Comparison of ENCODE assay signal across 12 mouse cellular contexts in genomic region chr14:21890430-21890829, GRCm38 (mm10). TPM values are rescaled to one million over a fixed set of nuclear protein-coding genes. Genes with fewer than 3 reads are reported as not detected.
DNase-seq lines count a peak whose midpoint lies in the region; ATAC-seq and TF ChIP-seq lines count a peak whose summit lies in the region.
"Had no signal": no experiment of that assay in that cellular context is flagged by ENCODE, and none has a peak within 500 bp of the region (broad histone marks: within the 10 kb centered on the region; RNA-seq: fewer than 3 reads in every experiment).

No protein-coding gene starts in this region.

- peaks cover 7% of the 10 kb centered on the region; the same call in 1 of the 2 replicates for H3K4me1 ChIP-seq in embryonic facial prominence, embryonic 14.5 days (ENCODE audit: control insufficient read depth, insufficient read depth, low read length)
- peaks cover 21% of the 10 kb centered on the region for H3K4me1 ChIP-seq in embryonic facial prominence, embryonic 10.5 days
- no peaks in the 10 kb centered on the region for H3K4me1 ChIP-seq in lung, adult 2 months (ENCODE audit: control insufficient read depth, insufficient read depth, low read length)
- peaks cover 29% of the 10 kb centered on the region for H3K4me1 ChIP-seq in limb, embryonic 10.5 days
- H3K4me1 ChIP-seq: liver, embryonic 13.5 days had no signal

- no peak overlapping the region for H3K4me2 ChIP-seq in embryonic facial prominence, embryonic 14.5 days (ENCODE audit: low read depth, low read length)
- H3K4me2 ChIP-seq in myocyte (ENCODE audit: low read depth) = no peak overlapping the region
- H3K4me2 ChIP-seq: embryonic facial prominence, embryonic 15.5 days; hindbrain, embryonic 13.5 days; liver, embryonic 13.5 days had no signal

- DNase-seq in embryonic facial prominence, embryonic 14.5 days (ENCODE audit: low spot score) = peak; percentile 36
- no peak for DNase-seq in embryonic facial prominence, embryonic 10.5 days (ENCODE audit: low spot score)
- DNase-seq in lung, adult 18-20 months = peak; percentile 40 to 49
- no peak for DNase-seq in lung, adult 2 months
- peak; percentile 28 for DNase-seq in limb, embryonic 10.5 days (ENCODE audit: low spot score)
- no peak for DNase-seq in cerebellum, adult 9-11 months
- DNase-seq in testis, postnatal 14 days (ENCODE audit: low spot score) = no peak
- DNase-seq: cerebellum, adult 11 months; liver, embryonic 13.5 days had no signal

- WGBS in embryonic facial prominence, embryonic 14.5 days = 71% methylated on average over 2 of the region's 2 CpGs
- 82% methylated on average over 2 of the region's 2 CpGs for WGBS in embryonic facial prominence, embryonic 10.5 days
- WGBS in lung, adult 2 months = 63% methylated on average over 2 of the region's 2 CpGs
- WGBS in limb, embryonic 10.5 days = 68% methylated on average over 2 of the region's 2 CpGs

- no peaks in the 10 kb centered on the region for H3K27me3 ChIP-seq in embryonic facial prominence, embryonic 14.5 days (replicated peaks; ENCODE audit: control insufficient read depth, insufficient read depth, low read length)
- no peaks in the 10 kb centered on the region for H3K27me3 ChIP-seq in embryonic facial prominence, embryonic 10.5 days (replicated peaks; ENCODE audit: low read depth, poor library complexity, severe bottlenecking)
- peaks cover 23% of the 10 kb centered on the region for H3K27me3 ChIP-seq in limb, embryonic 10.5 days (ENCODE audit: low read depth, poor library complexity, severe bottlenecking)
- H3K27me3 ChIP-seq in myocyte (ENCODE audit: control insufficient read depth, insufficient read depth, insufficient read length) = no peaks in the 10 kb centered on the region
- H3K27me3 ChIP-seq: embryonic facial prominence, embryonic 15.5 days; liver, embryonic 13.5 days had no signal

- no peaks in the 10 kb centered on the region for H3K79me2 ChIP-seq in myocyte (ENCODE audit: control insufficient read depth, insufficient read depth)

- H3K4me3 ChIP-seq in embryonic facial prominence, embryonic 14.5 days (ENCODE audit: low read depth, low read length) = no peak overlapping the region
- H3K4me3 ChIP-seq in embryonic facial prominence, embryonic 10.5 days = no peak overlapping the region
- H3K4me3 ChIP-seq in lung, adult 2 months (replicated peaks; ENCODE audit: extremely low read depth, low read depth, low read length) = no peak overlapping the region
- H3K4me3 ChIP-seq in limb, embryonic 10.5 days = no peak overlapping the region
- no peak overlapping the region for H3K4me3 ChIP-seq in myocyte
- H3K4me3 ChIP-seq: embryonic facial prominence, embryonic 15.5 days; hindbrain, embryonic 13.5 days; liver, embryonic 13.5 days had no signal

- no peak for TF ChIP-seq CTCF in lung, adult 2 months (IDR thresholded peaks at IDR 0.05; ENCODE audit: insufficient read depth, low read length)

- no peak for TF ChIP-seq POLR2A in lung, adult 2 months (IDR thresholded peaks at IDR 0.05; ENCODE audit: borderline replicate concordance, extremely low read depth, low read depth, low read length)
- TF ChIP-seq POLR2A in myocyte (IDR thresholded peaks at IDR 0.05; ENCODE audit: insufficient read length, low read depth) = no peak

- no peaks in the 10 kb centered on the region for H3K36me3 ChIP-seq in embryonic facial prominence, embryonic 14.5 days (ENCODE audit: control insufficient read depth, insufficient read depth, low read length)
- no peaks in the 10 kb centered on the region for H3K36me3 ChIP-seq in embryonic facial prominence, embryonic 10.5 days (replicated peaks)
- no peaks in the 10 kb centered on the region for H3K36me3 ChIP-seq in limb, embryonic 10.5 days
- H3K36me3 ChIP-seq in myocyte (ENCODE audit: control insufficient read depth, insufficient read depth) = no peaks in the 10 kb centered on the region
- H3K36me3 ChIP-seq: embryonic facial prominence, embryonic 15.5 days; hindbrain, embryonic 13.5 days; liver, embryonic 13.5 days had no signal

- H3K9ac ChIP-seq in embryonic facial prominence, embryonic 14.5 days (ENCODE audit: low read depth, low read length) = no peak overlapping the region
- H3K9ac ChIP-seq: embryonic facial prominence, embryonic 15.5 days; hindbrain, embryonic 13.5 days; liver, embryonic 13.5 days had no signal

- no peaks in the 10 kb centered on the region for H3K9me3 ChIP-seq in embryonic facial prominence, embryonic 14.5 days (ENCODE audit: control insufficient read depth, low read length)
- H3K9me3 ChIP-seq in embryonic facial prominence, embryonic 10.5 days = no peaks in the 10 kb centered on the region
- no peaks in the 10 kb centered on the region for H3K9me3 ChIP-seq in limb, embryonic 10.5 days (replicated peaks)
- H3K9me3 ChIP-seq: embryonic facial prominence, embryonic 15.5 days; hindbrain, embryonic 13.5 days; liver, embryonic 13.5 days had no signal

- H3K27ac ChIP-seq in embryonic facial prominence, embryonic 14.5 days (replicated peaks; ENCODE audit: low read depth, low read length) = no peak overlapping the region
- H3K27ac ChIP-seq in embryonic facial prominence, embryonic 10.5 days (replicated peaks) = no peak overlapping the region
- H3K27ac ChIP-seq in limb, embryonic 10.5 days = peak overlapping the region; percentile 12; the same call in 1 of the 2 replicates
- H3K27ac ChIP-seq: embryonic facial prominence, embryonic 15.5 days; hindbrain, embryonic 13.5 days; liver, embryonic 13.5 days had no signal

- H3ac ChIP-seq in myocyte (ENCODE audit: control insufficient read depth, insufficient read length) = no peak overlapping the region

- ATAC-seq in embryonic facial prominence, embryonic 14.5 days (ENCODE audit: low read depth) = no peak

TF ChIP-seq in myocyte, 11 proteins besides CTCF, POLR2A, EP300 and RAD21:
- TF ChIP-seq TCF12 (IDR thresholded peaks at IDR 0.05; ENCODE audit: insufficient read depth, poor library complexity, severe bottlenecking) = peak; percentile 24
- peak in 1 of 3 experiments; percentile 12 for TF ChIP-seq MYOD1 (IDR thresholded peaks at IDR 0.05; ENCODE audit: control insufficient read depth in 1 of 3, insufficient read length in 2 of 3, low read depth in 2 of 3)
- TF ChIP-seq POLR2AphosphoS2 (IDR thresholded peaks at IDR 0.05; ENCODE audit: insufficient read length, low read depth) = no peak
- TF ChIP-seq CEBPB (IDR thresholded peaks at IDR 0.05; ENCODE audit: insufficient read depth, poor library complexity, severe bottlenecking) = 0 out of 2 replicates have a peak, but pooled peaks have one; percentile 35

RNA-seq across cellular contexts. Expression of gene Comtd1, which starts 41.7 kb away (rescaled TPM):
- polyA plus RNA-seq in embryonic facial prominence, embryonic 14.5 days (2014; fragmentation: Nextera tagmentation; extraction: Ambion mirVana) = 18.7 and 19.4 TPM in 2 replicates
- 17.4 and 18.3 TPM in 2 replicates for polyA plus RNA-seq in embryonic facial prominence, embryonic 10.5 days (2016; fragmentation: Nextera tagmentation; extraction: Ambion mirVana)
- polyA plus RNA-seq in lung, adult 2 months (2012; rRNA removed) = 12.7 and 13.9 TPM in 2 replicates
- polyA plus RNA-seq in limb, embryonic 10.5 days (2016; fragmentation: Nextera tagmentation; extraction: Ambion mirVana) = 20.9 and 29.8 TPM in 2 replicates
- 47.1 TPM for polyA plus RNA-seq in myocyte (2012; fragmentation: generic; extraction: Trizol)

Comparison
In these comparisons a context has a peak if more than half of its experiments do, and no peak if none do; other contexts are left out.
1. DNase-seq: peak in embryonic facial prominence, embryonic 14.5 days (single experiment), lung, adult 18-20 months (2 of 2) and limb, embryonic 10.5 days (single experiment); none in embryonic facial prominence, embryonic 10.5 days (single experiment), lung, adult 2 months (single experiment), cerebellum, adult 9-11 months (single experiment) and testis, postnatal 14 days (single experiment).